Mouse (Mus musculus) neural tube, postnatal 0 days (tissue): Measurements from ENCODE around the gene Pdcl2. TPM values are rescaled to one million over a fixed set of nuclear protein-coding genes. Genes with fewer than 3 reads are reported as not detected.

ENCODE experiments used
- polyA plus RNA-seq: library from polyadenylated mRNA; unstranded; fragments of >200 nt; fragmentation: Nextera tagmentation; extraction: Ambion mirVana; gene quantifications from 2 replicates; pipeline ENCODE4 v1.2.1, GENCODE M21; 2015

Gene Pdcl2
- not detected in 2 replicates for polyA plus RNA-seq

DNA sequence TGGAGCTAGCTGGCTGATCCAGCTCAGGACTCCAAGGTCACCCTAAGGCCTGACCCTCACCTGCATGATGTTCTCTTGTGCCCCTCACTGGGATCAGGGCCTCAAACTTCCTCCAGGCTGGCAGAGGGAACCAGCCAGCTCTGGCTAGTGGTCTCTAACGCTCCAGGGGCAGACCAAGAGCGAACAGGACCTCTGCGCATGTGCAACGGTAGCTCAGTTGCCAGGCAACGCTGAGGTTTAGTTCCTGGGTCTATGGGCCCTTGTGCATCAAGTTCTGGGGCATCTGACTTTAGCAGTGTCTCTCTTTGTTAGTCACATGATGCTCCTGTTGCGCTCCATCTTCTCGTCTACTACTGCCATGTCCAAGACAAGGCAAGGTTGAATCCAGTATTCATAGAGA is at the start of gene Pdcl2:
Pdcl2 (minus strand) TSS at position 204 of the 400 bp plus-strand sequence.

DNA sequence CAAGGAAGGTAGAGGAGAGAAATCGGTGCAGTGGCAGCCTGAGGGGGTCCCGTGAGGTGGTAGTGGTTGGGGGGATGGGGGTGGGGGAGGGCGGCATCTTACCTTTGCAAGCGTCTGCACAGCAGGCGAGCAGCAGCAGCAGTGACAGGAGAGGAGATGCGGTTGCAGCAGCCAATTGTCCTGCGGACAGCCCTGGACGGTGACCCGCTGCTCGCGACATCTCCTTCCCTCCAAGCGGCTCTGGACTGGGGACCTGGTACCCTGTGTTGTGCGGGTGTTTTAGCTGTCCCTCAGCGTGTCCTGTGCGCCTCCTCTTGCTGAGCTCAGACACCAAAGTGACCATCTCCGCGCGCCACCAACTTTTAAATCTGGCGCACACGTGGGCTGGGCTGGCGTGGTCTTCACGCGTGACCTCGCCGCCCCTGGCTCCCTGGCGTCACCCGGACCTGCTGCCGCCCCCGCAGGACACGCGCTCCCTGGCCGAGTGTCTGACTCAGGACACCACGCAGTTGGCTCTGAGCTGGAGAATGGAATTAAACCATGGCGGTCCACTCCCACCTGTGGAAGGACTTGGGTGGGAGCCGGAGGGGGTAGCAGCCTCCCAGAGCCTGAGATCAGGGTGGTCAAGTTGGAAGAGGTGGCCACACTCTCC is 32.6 kb upstream of the Pdcl2 start, which contains the start of gene Nmu:
Nmu (minus strand) TSS at position 336 of the 652 bp plus-strand sequence.

DNA sequence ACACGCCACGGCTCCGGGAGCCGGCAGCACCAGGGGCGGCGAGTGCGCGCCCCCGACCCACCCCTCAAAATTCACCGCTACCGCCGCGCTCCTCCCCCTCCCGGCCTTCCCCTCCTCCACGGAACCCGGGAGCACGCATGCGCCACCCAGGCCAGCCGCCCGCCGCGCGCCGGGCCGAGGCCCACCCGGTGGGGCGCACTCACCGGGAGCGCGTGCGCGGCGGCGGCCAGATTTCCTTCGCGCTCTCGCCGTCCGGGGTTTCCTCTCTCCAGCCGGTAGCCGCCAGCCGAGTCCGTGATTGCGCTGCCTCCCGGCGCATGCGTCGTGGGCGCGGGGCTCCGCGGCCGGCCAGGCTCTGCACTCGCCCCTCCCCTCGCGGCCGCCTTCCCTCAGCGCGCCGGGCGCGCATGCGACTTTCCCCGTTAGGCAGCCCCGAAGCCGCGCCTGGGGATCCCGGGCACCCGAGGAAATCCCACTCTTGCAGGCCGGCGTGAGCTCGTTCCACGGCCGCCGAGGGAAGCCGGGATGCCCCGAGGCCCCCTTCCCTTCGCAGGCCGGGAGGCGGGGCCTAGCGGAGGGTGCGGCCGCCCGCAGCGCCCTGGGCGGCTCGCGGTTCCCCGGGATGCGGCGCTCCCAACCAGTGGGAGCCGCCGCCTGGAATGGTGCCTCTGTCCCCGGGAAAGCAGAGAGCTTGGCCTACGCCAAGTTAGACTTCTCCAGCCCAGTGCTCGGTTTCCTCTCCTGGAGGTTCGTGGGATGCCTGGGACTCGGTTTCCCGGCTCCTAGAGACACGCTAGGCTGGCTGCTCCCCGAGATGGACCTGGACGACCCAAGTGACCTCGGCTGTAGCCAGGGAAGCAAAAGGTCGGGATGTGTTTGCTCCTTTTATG is 26.3 kb downstream of the Pdcl2 start, which contains the start of gene Clock:
Clock (minus strand) TSS at position 341 of the 890 bp plus-strand sequence.

Other genes starting within 250 kb of the Pdcl2 start
- 26.6 and 27.8 TPM in 2 replicates for gene Srd5a3, start 190.9 kb downstream of the Pdcl2 start, polyA plus RNA-seq
- gene Tmem165, start 147.3 kb downstream of the Pdcl2 start, polyA plus RNA-seq = 59.0 and 72.6 TPM in 2 replicates
- gene Clock, start 26.4 kb downstream of the Pdcl2 start, polyA plus RNA-seq = 11.9 and 12.0 TPM in 2 replicates
- gene Nmu, start 32.6 kb upstream of the Pdcl2 start, polyA plus RNA-seq = 5.7 and 6.3 TPM in 2 replicates
- 2.8 and 5.4 TPM in 2 replicates for gene Gm7271, start 152.9 kb upstream of the Pdcl2 start, polyA plus RNA-seq
- 40.4 and 46.0 TPM in 2 replicates for gene Exoc1, start 198.2 kb upstream of the Pdcl2 start, polyA plus RNA-seq